Mouse (Mus musculus) heart, postnatal 36 days (tissue): ENCODE data around the gene Disp1. TPM values are rescaled to one million over a fixed set of nuclear protein-coding genes. Genes with fewer than 3 reads are reported as not detected.
A peak's percentile ranks its signal among the peaks of the same experiment; 100 is the strongest.

ENCODE experiments used
- DNase-seq, 2 experiments: peaks; one replicate each; pipeline ENCODE4 v3.0.0; 2021 to 2022
- intact Hi-C: fragments of 180-260 bp; cut with DNase I; formaldehyde crosslinking; loops from one replicate; pipeline ENCODE4 v1.15.1; 2025
- total RNA-seq, 2 experiments: library from RNA; stranded (reverse); gene quantifications; 2 replicates each; pipeline ENCODE4 v1.2.3; 2021

The Disp1 gene
- total RNA-seq, 2 experiments from 2014 or later, result 5.6 to 7.0 TPM

GRCm38 (mm10) chr1:183164648-183165071, 56.7 kb downstream of the Disp1 start:
- intact Hi-C loops, result no loop called here
- DNase-seq, result no peak

DNA sequence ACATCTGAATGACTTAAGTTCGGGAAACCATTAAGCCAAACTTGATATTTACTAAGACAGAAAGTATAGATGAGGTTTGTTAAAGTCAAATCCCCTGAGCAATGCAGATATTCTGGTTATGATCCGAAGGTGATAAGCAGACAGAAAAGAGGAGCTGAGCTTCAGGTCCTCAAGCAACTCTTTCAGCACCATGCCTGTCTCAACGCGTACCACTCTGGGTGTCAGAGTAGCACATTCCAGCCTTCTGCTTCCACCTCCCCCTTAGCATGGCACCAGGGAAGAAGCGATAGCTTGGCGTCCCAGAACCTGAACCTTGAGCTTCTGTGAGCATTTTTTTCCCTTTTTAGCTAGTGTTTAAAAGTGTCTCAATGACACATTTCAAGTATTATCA, 57.1 kb downstream of the Disp1 start:
- DNase-seq, result no peak
- intact Hi-C loops, result no loop called here

DNA sequence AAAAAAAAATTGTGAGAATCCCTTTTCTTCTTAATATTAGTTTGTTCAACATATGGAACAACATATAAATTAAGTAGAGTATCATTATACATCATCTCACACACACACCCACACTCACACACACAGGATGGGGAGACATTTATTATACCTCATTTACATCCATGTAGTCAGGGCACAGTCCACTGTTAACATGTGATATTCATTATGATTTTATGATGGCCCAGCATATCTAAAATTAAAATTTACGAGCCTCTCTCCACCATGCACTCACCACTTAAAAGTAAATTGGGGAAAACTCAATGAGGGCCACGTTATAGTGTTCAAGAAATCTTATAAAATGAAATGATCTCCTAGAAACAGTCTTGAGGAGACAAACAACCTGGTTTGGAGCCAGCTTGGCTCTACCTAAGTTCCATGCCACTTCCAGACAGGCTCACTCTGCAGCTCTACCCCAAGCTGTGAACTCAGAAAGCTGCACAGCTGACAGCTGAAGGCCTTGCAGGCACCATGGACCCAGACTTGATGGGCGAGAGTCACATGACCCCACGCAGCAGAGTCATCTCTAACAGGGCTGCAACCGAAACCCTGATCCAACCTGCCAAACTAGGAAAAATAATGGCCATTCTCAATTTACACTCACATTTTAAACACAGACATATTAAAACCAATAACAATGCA, 57.7 kb downstream of the Disp1 start:
- no peak for DNase-seq

DNA sequence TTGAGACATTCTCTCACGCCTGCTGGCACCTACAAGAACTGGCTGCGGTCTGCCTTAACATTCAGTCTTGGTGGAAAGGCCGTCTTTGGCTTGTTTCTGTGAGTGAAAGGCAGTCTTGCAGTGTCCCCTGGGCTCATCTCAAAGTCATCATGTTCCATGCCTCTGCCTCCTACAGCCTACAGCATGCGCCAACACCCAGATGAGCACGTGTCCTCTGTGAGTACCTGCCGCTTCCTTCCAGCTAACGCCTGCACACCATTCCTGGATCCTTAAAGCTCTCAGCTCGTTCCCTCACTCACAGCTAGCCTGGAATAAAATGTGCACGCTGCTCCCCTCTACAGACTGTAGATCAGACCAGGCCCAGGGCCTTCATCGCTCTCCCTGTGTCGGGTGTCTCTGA, 60.3 kb downstream of the Disp1 start:
- DNase-seq, result no peak
- intact Hi-C loops, result no loop called here

More for the DNA sequence above, 57.7 kb downstream of the Disp1 start:
- intact Hi-C loops, result no loop called here

DNA sequence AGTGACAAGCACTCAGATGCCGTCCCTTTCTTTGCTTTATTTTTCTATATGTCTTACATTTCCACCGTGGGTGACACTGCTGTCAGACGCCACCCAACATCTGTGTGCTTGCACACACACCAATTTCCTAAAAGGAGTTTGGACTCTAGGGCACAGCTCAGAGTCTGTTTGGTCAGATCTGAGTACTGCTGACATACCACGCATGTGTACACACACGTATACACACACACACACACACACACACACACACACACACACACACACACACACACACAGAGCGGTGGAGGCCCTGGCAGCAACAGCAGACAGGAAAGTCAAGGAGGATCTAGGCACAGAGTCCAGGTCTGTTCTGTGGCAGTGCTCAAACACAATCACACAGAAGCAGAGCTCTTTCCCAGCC, 61.1 kb downstream of the Disp1 start:
- no peak for DNase-seq
- intact Hi-C loops, result no loop called here

DNA sequence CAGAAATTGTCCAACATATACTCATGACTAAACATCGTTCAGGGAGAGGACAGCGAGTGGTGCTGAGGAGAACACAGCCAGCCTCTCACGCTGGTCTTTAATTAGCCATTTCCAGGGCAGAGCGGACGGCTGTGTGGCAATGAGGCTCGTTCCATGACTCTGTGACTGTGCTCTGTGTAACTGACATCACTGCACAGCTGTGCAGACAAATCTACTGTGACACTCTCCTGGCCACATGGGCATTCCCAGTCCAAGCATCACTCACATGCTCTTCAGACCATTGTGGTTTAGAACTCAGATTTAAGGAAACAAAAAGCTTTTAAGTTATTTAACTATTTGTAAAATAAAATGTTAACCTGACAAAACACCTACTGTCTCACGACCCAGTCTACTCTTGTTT, 62.1 kb downstream of the Disp1 start:
- intact Hi-C loops, result no loop called here
- DNase-seq, result no peak

- DNase-seq, result peak; percentile 31 to 45
- intact Hi-C loops, result no loop called here
Observed at GRCm38 (mm10) chr1:183155600-183155999, 65.7 kb downstream of the Disp1 start.

GRCm38 (mm10) chr1:183154296-183155204, 66.8 kb downstream of the Disp1 start:
- DNase-seq, result no peak
- intact Hi-C loops, result no loop called here

- no peak for DNase-seq
- intact Hi-C loops, result no loop called here
Observed at GRCm38 (mm10) chr1:183153354-183153753, 68.0 kb downstream of the Disp1 start.

DNA sequence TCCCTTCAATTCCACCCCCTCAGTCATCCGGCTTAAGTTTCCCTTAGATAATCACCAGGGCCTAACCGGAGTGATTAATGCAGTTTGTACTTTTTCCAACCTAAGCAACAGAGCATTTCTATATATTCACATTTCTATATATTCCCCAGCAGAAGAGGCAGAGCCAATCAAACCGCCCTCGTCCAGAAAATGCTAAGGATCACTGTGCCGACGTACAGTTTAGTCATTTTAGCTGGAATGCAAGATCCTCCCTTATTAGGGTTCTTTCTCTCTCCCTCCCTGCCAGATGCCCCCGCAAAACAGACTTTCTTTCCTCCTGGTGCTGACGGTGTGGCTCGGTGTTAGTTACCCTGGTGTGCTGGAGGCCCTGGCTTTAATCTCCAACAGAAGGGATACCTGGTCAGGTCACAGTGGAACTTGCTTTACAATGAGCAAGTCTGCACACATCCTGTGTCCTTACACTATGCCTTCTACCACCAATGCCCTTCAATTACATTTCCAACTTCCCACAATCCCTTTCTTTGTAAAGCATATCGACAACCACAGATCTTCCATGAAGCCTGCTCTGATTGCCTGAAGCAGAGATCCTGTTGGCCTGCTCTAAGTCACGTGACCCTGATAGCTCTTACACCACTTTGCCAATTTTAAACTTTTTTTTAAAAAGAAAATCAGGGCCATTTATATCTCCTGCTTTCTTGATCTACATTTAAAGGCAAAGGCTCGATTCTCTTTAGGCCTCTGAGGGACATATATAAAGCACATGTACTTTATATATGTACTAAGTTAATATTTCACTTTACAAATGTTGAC, 69.6 kb downstream of the Disp1 start:
- intact Hi-C loops, result no loop called here

DNA sequence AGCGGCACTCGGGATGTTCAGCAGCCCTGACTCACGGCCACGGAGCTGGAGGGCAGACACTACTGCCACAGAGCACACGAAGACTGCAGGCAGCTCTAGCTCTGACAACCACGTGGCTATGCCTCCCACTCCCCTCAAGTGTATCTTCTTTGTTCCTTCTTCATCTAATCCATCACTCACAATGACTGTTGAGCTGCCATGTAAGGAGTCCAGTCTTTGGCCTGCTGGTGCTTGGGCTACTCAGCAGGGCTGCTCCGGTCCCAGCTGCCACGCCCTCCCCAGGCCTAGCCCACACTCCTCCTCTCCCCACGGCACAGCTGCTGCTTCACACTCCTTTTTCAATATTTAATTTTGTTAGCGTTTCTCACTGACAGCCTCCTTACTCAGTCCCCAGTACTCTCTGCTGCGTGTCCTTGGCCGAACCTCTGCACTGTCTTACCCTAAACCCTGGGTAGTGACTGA, 70.9 kb downstream of the Disp1 start:
- intact Hi-C loops, result no loop called here
- DNase-seq, result no peak

More for the DNA sequence above, 69.6 kb downstream of the Disp1 start:
- no peak for DNase-seq

GRCm38 (mm10) chr1:183149571-183150105, 71.7 kb downstream of the Disp1 start:
- intact Hi-C loops, result loop anchor here (5.0 kb wide), 1 partner anchor 73 kb away; the partner anchor contains the start of gene Disp1
- no peak for DNase-seq

DNA sequence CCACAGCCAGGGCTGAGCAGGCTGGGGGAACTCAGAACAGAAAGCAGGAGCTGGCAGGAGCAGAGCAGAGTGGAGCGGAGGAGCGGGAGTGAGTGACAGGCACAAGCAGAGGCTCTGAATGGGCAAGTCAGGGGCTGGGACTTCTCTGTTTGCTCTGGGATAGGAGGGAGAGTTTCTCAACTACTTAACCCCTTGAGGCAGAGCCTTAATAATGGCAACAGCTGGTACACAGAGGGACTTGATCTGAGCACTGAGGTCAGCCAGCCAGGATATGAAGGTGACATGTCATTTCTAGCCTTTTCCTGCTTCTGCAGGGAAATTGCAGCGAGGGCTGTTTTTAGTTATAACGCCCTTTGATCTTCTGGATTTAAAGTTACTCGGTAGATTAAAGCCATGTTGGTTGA, 73.9 kb downstream of the Disp1 start:
- peak; percentile 58 to 62 for DNase-seq
- intact Hi-C loops, result loop anchor here (5.0 kb wide), 1 partner anchor 75 kb away; the partner anchor contains the start of gene Disp1

DNA sequence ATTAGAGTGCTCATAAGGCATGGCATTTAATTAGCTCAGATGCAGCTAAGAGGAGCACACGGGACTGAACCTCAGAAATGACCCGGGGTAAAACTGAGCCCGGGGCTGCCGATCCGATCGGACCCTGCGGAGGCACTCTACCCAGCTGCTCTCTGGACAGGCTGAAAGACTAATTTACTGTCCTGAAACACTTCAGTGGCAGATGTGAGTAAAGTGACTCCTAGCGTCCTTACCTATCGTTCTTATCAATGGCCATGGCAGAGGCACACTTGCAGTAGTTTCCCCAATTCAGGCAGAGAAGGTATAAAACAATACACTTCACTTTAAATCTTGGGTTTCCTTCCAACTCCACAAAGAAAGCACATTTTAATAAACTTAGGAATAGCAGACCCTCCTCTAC, 74.5 kb downstream of the Disp1 start:
- DNase-seq, result no peak
- intact Hi-C loops, result loop anchor here (5.0 kb wide), 1 partner anchor 76 kb away; the partner anchor contains the start of gene Disp1

GRCm38 (mm10) chr1:183146102-183146735, 75.1 kb downstream of the Disp1 start:
- intact Hi-C loops, result loop anchor here (5.0 kb wide), 1 partner anchor 76 kb away; the partner anchor contains the start of gene Disp1
- no peak for DNase-seq

DNA sequence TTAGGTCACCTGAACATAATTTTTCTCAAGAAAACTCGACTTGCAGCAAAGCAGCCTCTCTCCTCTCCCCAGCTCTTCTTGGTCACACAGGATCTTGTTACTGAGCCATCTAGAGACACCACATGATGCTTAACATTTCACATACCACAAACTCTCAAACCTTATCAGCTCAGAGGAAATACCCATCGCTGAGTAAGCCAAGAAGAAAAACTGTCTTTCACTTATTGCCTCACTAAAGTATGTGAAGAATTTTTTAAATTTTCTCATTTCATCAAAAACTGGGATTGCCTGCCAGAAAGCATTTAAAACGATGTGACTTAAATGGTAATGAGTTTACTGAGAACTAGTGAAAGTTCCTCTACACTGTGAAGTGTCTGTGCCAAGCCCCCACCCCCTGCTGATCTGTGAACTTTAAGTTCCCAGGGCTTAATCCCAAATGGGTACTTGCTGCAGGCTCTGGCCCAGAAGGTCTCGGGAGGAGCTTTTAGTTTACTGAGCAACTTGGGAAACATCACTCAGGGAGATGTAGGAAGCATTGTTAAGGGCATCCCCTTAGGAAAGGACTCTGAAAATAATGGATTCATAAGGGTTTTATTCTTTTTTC, 76.6 kb downstream of the Disp1 start:
- intact Hi-C loops, result loop anchor here (5.0 kb wide), 1 partner anchor 78 kb away; the partner anchor contains the start of gene Disp1
- DNase-seq, result no peak

DNA sequence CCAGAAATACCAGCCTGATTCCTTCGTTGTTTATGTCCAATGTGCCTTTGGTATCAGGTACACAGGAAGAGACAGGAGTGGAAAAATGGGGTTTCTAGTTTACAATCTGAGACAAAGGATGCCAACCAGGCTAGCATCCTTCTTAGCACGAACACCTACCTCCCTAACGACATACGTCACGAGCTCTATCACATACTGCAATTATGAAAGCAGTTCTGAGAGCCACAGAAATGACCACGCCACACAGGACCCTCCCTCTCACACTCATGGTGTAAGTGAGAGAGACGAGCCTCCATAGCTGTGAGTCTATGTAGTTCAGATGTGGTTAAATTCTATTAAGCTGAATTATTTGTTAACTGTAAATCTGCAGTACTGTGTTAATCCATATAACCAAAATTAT, 78.1 kb downstream of the Disp1 start:
- intact Hi-C loops, result no loop called here
- no peak for DNase-seq

DNA sequence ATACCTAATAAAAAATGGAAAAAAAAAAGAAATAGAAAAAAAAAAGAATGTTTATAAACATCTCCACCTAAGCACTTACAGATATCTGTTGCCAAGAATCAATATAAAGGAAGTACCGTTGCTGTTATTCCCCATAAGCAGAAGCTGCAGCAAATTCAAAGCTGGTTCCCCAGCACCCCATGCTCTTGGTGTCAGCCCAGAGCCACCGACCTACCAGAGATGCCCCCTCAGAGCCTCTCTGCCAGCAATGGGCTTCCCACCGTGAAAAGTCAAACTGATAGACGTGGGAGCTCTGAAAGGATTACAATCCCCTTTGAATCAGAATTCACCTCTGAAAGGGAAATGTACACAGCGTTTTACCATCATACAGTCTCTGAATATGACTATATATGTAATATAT, 78.8 kb downstream of the Disp1 start:
- intact Hi-C loops, result no loop called here
- no peak for DNase-seq

DNA sequence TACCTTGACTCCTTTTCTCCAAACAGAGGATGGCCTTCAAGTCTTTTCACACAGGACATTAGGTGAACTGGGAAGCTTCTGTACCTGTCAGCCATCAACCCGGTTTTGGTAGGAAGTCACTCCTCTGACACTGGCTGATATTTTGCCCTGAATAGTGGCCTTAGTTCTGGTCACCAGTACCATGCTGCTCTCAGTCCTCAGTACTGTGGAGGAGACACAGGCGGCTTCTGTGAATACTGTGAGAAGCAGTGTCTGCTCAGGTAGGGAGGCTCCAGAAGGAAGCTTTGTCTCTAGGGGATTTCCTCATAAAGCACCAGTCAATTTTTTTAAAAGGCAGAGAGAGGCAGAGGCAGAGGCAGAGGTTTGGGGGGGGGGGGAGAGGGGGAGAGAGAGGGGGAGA, 80.0 kb downstream of the Disp1 start:
- DNase-seq, result no peak
- intact Hi-C loops, result no loop called here
